Mouse (Mus musculus) midbrain, postnatal 0 days (tissue): ENCODE results near the gene Slain2. TPM values are rescaled to one million over a fixed set of nuclear protein-coding genes. Genes with fewer than 3 reads are reported as not detected.

Experiments used
- ATAC-seq: fragments of 200-750 bp; cut with Nextera tagmentation; 2 replicates; pipeline ENCODE4 v1.8.0; 2017; ENCODE audit warnings: moderate number of reproducible peaks, mild to moderate bottlenecking, moderate TSS enrichment, moderate library complexity; ENCODE audit not compliant: low FRiP score
- DNase-seq: peaks from one replicate; pipeline ENCODE4 v3.0.0-alpha.2; 2015; ENCODE audit warnings: low spot score
- H3K27ac ChIP-seq: fragments of 300-500 bp; sonication (generic); 2 replicates; pipeline ENCODE4 v1.5.1; 2014; ENCODE audit warnings: low read depth, mild to moderate bottlenecking, low read length, mixed read lengths
- H3K27me3 ChIP-seq: fragments of 300-500 bp; sonication (generic); 2 replicates; pipeline ENCODE4 v1.6.1; 2014; ENCODE audit warnings: low read length, control low read depth, mixed read lengths; ENCODE audit not compliant: insufficient read depth
- H3K36me3 ChIP-seq: fragments of 300-500 bp; sonication (generic); 2 replicates; pipeline ENCODE4 v1.6.1; 2014; ENCODE audit warnings: low read length, control low read depth, mixed read lengths; ENCODE audit not compliant: insufficient read depth
- H3K4me1 ChIP-seq: fragments of 300-500 bp; sonication (generic); 2 replicates; pipeline ENCODE4 v1.6.1; 2014; ENCODE audit warnings: mild to moderate bottlenecking, control low read depth, antibody characterized with exemption, low read length, mixed read lengths; ENCODE audit not compliant: insufficient read depth
- H3K4me2 ChIP-seq: fragments of 300-500 bp; sonication (generic); 2 replicates; pipeline ENCODE4 v1.6.1; 2014; ENCODE audit warnings: low read depth, mild to moderate bottlenecking, low read length, mixed read lengths; ENCODE audit not compliant: poor library complexity, severe bottlenecking
- H3K4me3 ChIP-seq: fragments of 300-500 bp; sonication (generic); 2 replicates; pipeline ENCODE4 v1.5.1; 2014; ENCODE audit warnings: low read depth, mild to moderate bottlenecking, low read length, moderate library complexity
- H3K9ac ChIP-seq: fragments of 300-500 bp; sonication (generic); replicated peaks from 2 replicates; pipeline ENCODE4 v1.6.1; 2014; ENCODE audit warnings: mild to moderate bottlenecking, low read length, moderate library complexity, mixed read lengths; ENCODE audit not compliant: poor library complexity, severe bottlenecking
- H3K9me3 ChIP-seq: fragments of 300-500 bp; sonication (generic); 2 replicates; pipeline ENCODE4 v1.6.1; 2016; ENCODE audit warnings: low read length, control low read depth
- CTCF ChIP-seq: IDR thresholded peaks from 2 replicates; pipeline ENCODE4 v1.5.1; 2016; ENCODE audit warnings: antibody characterized with exemption, mild to moderate bottlenecking
- WGBS: fragments of 180-500 bp; shearing (Covaris S2); extraction: QIAGEN DNeasy Blood & Tissue Kit; methylation state at CpG from one replicate; pipeline ENCODE4 v1.1.7; 2014; 5-methylcytosine and 5-hydroxymethylcytosine counted together
- polyA plus RNA-seq: library from polyadenylated mRNA; unstranded; fragments of >200 nt; fragmentation: Nextera tagmentation; extraction: Ambion mirVana; gene quantifications from 2 replicates; pipeline ENCODE4 v1.2.1, GENCODE M21; 2015
- total RNA-seq: library from RNA; depleted of rRNA; stranded (reverse); fragments of >200 nt; gene quantifications from 2 replicates; pipeline ENCODE4 v1.2.3, GENCODE M21; 2014

Gene Slain2
- total and polyA plus RNA-seq, 2 experiments from 2014 or later, result 10.8 to 42.2 TPM

GRCm38 (mm10) chr5:72869779-72870608 is 44.1 kb upstream of the Slain2 start:
- Histone ChIP-seq H3K4me3 (no peak overlapping the region), H3K4me2 (no peak overlapping the region), H3K4me1 (no peaks in the 10 kb centered on the region), H3K9me3 (0 out of 2 replicates have a peak, but pooled peaks cover 2% of the 10 kb centered on the region), H3K36me3 (no peaks in the 10 kb centered on the region), H3K9ac (no peak overlapping the region), H3K27me3 (peaks cover 5% of the 10 kb centered on the region; the same call in 1 of the 2 replicates), H3K27ac (no peak overlapping the region)
- no peak for ATAC-seq
- no peak for TF ChIP-seq CTCF
- WGBS, result 72% methylated on average over 14 of the region's 14 CpGs
- no peak for DNase-seq

- 76% methylated on average over 4 of the region's 4 CpGs for WGBS
- H3K9me3 ChIP-seq, result 0 out of 2 replicates have a peak, but pooled peaks cover 2% of the 10 kb centered on the region
- H3K4me3 ChIP-seq, result no peak overlapping the region
- no peak overlapping the region for H3K27ac ChIP-seq
- DNase-seq (no peak), ATAC-seq (no peak)
- no peaks in the 10 kb centered on the region for H3K36me3 ChIP-seq
- TF ChIP-seq CTCF, result peak; percentile 53
- 0 out of 2 replicates have a peak, but pooled peaks cover 2% of the 10 kb centered on the region for H3K4me1 ChIP-seq
- H3K27me3 ChIP-seq, result peaks cover 5% of the 10 kb centered on the region; the same call in 1 of the 2 replicates
- H3K4me2 ChIP-seq, result no peak overlapping the region
- H3K9ac ChIP-seq, result no peak overlapping the region
These were observed 43.0 kb upstream of the Slain2 start for GRCm38 (mm10) chr5:72871114-72871513.

GRCm38 (mm10) chr5:72879736-72880135 is 34.4 kb upstream of the Slain2 start:
- no peak overlapping the region for H3K27ac ChIP-seq
- DNase-seq (no peak), ATAC-seq (no peak)
- no peak overlapping the region for H3K4me2 ChIP-seq
- 14% methylated on average over 5 of the region's 5 CpGs for WGBS
- H3K4me3 ChIP-seq, result no peak overlapping the region
- no peak for TF ChIP-seq CTCF
- H3K27me3 ChIP-seq, result no peaks in the 10 kb centered on the region
- H3K36me3 ChIP-seq, result no peaks in the 10 kb centered on the region
- no peak overlapping the region for H3K9ac ChIP-seq
- H3K9me3 ChIP-seq, result no peaks in the 10 kb centered on the region
- H3K4me1 ChIP-seq, result 0 out of 2 replicates have a peak, but pooled peaks cover 3% of the 10 kb centered on the region

- WGBS, result 87% methylated on average over 12 of the region's 12 CpGs
- no peak for DNase-seq
- no peak overlapping the region for H3K4me3 ChIP-seq
- H3K27me3 ChIP-seq, result no peaks in the 10 kb centered on the region
- no peak overlapping the region for H3K9ac ChIP-seq
- no peaks in the 10 kb centered on the region for H3K4me1 ChIP-seq
- H3K4me2 ChIP-seq, result no peak overlapping the region
- no peaks in the 10 kb centered on the region for H3K9me3 ChIP-seq
- no peak for ATAC-seq
- TF ChIP-seq CTCF, result no peak
- no peak overlapping the region for H3K27ac ChIP-seq
- H3K36me3 ChIP-seq, result no peaks in the 10 kb centered on the region
These were observed 32.2 kb upstream of the Slain2 start for GRCm38 (mm10) chr5:72881748-72882411.

GRCm38 (mm10) chr5:72882412-72882765 is 31.7 kb upstream of the Slain2 start:
- Histone ChIP-seq H3K9ac (no peak overlapping the region), H3K27me3 (no peaks in the 10 kb centered on the region), H3K4me1 (no peaks in the 10 kb centered on the region), H3K9me3 (no peaks in the 10 kb centered on the region), H3K4me2 (no peak overlapping the region), H3K4me3 (no peak overlapping the region), H3K27ac (no peak overlapping the region), H3K36me3 (no peaks in the 10 kb centered on the region)
- no peak for TF ChIP-seq CTCF
- DNase-seq (no peak), ATAC-seq (no peak)
- whole genome bisulfite sequencing, result 75% methylated on average over 2 of the region's 2 CpGs

- WGBS, result 87% methylated on average over 3 of the region's 3 CpGs
- Histone ChIP-seq H3K4me3 (no peak overlapping the region), H3K4me2 (no peak overlapping the region), H3K27me3 (no peaks in the 10 kb centered on the region), H3K27ac (no peak overlapping the region), H3K9ac (no peak overlapping the region), H3K4me1 (no peaks in the 10 kb centered on the region), H3K36me3 (no peaks in the 10 kb centered on the region), H3K9me3 (no peaks in the 10 kb centered on the region)
- DNase-seq (no peak), ATAC-seq (no peak)
- TF ChIP-seq CTCF, result no peak
These were observed 30.4 kb upstream of the Slain2 start for GRCm38 (mm10) chr5:72883706-72884105.
